Mouse (Mus musculus) brain, embryonic 18.5 days (tissue): ENCODE results near the gene Arpc2.
A peak's percentile ranks its signal among the peaks of the same experiment; 100 is the strongest.
"Not testable (repeated sequence)": the region's sequence is repeated elsewhere in the genome, so short reads cannot be mapped to it uniquely, and the experiment has no call there.

Experiments
- DNase-seq: peaks from one replicate; pipeline ENCODE4 v3.0.0-alpha.2; 2012; ENCODE audit warnings: low read depth, low spot score

Arpc2 gene

GRCm38 (mm10) chr1:74282896-74283625, 47.2 kb downstream of the Arpc2 start:
- DNase-seq, result no peak

GRCm38 (mm10) chr1:74283686-74284463, 48.0 kb downstream of the Arpc2 start:
- no peak for DNase-seq

DNA sequence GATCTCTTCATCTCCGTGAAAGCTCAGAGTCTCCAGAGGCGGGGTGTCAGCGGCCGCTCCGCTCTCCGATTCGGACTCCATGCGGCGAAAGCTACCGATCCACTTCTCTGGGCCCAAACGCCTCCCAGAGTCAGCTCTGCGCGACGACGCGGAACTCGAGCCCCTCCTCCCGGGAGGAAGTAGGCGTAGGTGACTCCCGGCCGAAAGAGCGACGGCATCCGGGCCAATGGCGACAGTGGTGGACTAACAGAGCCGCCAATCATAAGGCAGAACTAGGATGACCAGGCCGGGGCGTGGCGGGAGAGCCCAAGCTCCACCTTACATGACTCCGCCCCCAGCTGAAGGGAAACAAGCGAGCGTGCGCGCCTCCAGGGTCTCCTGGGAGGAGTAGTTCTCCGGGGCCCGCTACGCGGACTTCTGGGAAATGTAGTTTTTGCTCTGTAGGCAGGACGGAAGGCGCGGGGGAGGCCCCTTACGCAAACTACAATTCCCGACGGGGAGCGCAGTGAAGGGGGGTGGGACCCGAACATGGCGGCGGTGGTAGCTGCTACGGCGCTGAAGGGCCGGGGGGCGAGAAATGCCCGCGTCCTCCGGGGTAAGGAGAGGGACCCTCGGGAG, 48.8 kb downstream of the Arpc2 start, which contains the start of the genes Aamp and Pnkd:
TSS of gene Aamp (minus strand) at position 196 of the 618 bp plus-strand sequence.
TSS of gene Pnkd (plus strand) at position 388 of the 618 bp plus-strand sequence.
- peak; percentile 100 for DNase-seq

DNA sequence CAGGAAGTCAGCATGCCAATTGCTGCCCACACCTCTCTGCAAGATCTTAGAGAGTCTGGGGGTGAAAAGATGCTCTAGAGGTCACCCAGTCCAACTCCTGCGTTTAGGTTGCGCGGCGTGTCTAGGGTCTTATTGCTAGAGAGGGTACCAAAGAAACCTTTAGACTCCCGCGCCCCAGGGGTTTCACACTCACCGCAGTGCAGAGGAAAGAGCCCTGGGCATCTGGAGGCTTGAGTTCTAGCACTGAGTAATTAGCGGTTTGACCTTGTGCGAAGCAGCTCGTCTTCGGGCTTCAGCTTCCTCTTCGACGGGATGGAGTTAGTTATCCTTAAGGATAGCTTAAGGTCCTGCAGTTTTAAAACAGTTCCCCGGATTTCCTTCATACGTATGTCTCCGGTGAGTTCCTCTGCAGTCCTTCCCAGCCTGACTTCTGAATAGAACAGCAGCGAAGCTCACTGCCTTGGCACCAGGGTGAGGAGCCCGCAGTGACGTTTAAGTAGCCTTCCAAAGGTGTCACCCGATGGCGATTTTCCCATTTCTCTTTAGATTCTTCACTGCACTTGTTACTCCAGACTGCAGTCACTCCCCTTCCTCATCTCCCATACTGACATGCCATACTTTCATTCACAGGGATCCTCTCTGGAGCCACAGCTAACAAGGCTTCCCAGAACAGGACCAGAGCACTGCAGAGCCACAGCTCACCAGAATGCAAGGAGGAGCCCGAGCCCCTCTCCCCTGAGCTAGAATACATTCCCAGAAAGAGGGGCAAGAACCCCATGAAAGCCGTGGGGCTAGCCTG, 49.5 kb downstream of the Arpc2 start:
- DNase-seq, result no peak

DNA sequence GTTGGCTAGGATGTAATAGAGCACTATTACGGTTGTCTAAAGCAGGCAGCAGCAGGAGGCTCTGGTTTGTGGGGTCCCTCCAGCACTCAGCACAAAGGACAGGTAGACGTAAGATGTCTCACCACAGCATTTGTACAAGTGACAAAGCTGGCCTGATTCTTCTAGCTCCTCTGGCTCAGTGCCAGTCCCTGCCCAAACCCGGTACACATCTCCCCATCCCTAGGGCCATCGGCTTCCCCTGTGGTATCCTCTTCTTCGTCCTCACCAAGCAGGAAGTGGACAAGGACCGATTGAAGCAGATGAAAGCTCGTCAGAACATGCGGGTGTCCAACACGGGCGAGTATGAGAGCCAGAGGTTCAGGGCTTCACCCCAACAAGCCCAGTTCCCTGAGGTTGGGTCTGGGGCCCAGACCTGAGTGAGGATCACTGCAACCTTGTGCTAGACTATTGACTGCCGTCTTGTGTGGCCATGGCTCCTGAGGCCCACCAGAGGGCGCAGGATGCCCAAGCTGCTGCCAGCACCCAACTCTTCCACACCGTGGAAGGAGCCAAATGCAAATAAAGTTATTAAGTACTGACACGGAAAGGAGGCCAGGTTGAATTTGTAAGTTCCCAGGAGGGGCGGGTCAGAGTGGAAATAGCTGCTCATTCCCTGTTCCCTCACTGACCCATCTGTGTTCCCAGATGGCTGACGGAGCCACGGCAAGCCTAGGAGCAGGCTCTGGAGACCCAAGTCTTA, 51.2 kb downstream of the Arpc2 start:
- not testable (repeated sequence) for DNase-seq

DNA sequence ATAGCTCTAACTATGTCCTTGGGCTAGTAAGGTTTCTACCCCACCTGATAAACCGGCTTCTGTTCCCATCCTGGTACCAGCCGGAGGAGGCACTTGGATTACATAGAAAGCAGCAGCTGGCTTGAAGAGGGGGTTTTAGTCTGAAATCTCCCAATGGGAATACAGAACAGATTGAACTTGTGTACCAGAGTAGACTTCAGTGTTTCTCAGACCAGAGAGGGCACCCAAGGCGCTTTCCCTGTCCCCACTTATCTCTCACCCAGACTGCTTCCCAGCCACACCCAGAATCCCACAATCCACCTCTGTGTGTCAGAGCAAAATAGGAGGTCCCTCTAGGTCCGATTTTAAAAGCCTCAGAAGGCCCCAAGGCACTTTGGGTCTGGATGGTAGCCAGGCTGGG, 52.4 kb downstream of the Arpc2 start:
- DNase-seq, result no peak

DNA sequence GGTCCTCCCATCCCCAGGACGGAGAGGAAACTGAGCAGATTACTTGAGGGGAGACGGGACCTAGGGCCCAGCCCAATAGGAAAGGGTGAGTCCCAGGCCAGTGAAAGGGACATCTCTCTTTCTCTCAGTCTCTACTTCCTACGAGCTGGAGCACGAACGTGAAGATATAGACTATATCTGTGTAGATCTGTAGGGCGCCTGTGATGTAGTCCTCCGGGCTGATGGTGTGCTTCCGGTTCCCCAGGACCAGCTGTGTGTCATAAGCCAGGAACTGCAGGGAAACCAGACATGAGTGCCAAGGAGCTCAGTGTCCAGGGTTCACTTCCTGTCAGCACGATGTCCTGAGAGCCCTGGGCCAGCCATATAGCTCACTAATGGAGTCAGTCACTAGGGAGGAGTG, 53.4 kb downstream of the Arpc2 start:
- DNase-seq, result no peak

DNA sequence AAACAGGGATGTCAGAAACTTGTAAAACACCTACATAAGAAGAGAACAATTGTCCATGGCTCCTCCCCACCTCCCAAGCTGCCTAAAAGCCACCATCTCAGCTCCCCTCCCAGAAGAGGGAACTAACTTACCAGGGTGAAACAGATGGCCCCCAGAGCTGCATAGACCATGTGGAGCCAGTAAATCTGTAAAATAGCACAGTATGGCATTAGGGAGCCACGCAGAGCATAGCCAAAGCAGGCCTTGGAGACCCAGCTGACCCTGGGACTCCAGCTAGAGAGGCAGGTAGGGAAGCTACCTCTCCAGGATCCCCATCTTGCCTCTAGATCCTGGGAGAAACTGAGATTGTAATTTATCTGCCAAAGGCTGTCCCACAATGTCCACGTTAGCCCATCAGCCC, 53.9 kb downstream of the Arpc2 start:
- DNase-seq, result no peak

DNA sequence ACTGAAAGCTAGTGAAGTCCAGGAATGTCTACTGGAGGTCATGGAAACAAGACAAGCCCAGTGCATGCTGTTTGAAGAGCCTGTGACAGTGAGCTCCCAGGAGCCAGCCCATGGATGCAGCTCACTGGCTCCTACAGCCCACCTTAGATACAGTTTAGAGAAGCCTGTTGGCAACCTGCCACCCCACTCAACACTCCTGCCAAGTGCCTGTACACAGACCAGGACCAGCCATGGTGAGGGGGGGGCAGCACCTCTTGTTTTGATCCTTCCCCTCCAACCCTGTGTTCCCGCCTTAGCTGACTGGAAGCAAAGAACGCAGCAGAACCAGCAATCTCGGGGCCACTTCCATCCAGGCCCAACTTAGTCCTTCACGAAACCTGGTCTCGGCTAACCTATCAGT, 54.3 kb downstream of the Arpc2 start:
- DNase-seq, result no peak

DNA sequence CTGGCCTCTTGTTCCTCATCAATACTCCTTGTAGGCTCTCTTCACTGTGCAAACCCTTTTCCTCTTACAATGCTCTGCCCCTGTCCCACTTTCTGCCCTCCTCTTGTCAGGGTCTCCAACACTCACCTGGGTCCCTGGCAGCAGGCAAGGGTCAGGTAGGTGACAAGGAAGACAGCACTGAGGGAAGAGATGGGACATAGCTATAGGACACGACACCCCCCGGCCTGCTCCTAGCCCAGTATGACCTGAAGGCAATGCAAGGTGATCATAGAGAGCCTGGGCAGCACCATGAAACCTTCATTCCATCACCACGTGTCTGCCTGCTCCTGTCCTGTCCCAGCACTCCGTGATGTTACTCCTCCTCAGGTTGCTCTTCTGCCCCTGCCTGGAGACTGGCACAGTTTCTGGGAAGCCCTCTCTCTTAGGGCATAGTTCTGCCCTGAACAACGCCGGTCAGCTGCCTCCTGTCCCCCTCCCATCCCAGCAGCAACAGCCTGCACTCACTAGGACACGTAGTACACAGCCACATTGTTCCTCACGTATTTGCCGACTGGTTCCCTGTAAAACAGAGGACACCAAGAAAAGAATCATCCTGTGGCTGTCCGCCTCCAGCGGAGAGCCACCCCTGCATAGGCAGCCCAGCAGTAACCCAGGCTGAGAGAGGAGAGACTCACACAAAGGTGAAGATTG, 56.6 kb downstream of the Arpc2 start:
- DNase-seq, result no peak

DNA sequence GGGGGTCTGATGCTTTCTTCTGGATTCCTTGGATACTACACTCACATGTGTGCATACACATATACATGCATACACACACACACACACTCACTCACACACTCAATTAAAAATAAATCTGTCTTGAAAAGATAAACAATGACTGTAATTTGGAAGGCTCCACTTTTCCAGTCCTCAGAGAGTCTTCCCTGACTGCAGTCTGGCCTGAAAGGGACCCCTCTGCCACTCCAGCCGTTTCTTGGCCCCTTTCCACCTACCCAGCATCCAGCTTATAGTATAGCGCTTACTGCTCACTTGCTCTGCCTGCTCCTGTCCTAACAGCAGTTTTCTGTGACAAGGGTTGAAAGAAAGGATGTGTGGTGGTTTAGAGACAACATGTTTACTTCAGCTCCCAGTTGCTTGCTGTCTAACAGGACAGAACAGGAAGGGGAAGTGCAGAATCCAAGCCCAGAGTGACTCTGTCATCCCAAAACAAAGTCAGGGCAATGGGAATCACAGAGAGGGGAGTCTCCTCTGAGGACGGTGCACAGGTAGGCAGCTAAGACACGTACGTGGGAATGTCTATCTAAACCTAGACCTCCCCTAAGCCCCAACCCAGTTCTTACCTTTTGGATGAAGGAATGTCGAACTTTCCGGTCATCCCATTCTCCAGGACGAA, 57.5 kb downstream of the Arpc2 start:
- DNase-seq, result no peak

DNA sequence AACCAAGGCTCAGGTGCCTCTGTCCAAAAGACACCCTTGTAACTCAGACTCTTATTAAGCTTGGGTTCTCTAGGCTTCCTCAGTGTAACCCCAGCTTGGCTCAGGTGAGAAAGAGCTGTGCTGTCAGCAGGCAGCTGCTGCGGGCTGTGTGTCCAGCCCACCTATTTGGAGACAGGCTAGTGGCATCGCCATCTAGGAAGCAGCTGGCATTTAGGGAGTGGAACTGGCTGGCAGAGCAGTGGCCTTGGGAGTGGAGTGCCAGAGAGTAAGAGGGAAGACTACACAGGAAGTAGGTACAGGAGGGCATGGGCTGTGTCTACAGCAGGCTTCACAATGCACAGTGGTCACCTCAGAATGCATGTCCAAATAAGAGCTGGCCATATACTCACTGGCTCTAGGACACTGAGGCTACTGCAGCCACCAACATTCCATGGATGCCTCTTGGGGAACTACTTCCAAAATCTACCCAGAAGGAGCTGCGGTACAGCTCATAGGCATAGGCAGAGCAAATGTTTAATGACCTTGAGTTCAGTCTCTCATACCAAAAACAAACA, 58.3 kb downstream of the Arpc2 start:
- no peak for DNase-seq

GRCm38 (mm10) chr1:74294733-74295455, 59.0 kb downstream of the Arpc2 start:
- DNase-seq, result no peak

- DNase-seq, result peak; percentile 69
Observed at GRCm38 (mm10) chr1:74295456-74296171, 59.7 kb downstream of the Arpc2 start.

DNA sequence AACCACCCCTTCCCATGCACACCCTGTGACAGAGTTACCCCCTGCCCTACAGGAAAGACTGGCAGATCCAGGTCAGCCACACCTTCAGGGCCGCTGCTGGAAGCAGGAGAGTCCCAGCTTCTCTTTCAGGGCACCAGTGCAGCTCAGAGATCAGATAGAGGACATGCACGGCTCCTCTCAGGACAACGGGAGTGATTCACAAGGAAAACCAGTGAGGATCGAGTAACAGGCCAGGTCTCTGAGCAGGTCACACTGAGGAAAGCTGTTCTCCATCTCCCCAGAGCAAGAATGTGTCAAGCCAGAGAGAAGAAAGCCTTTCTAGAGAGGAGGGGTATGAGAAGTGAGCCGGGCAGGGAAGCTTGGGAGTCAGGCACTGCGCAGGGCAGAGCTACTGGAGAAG, 60.6 kb downstream of the Arpc2 start:
- no peak for DNase-seq

- DNase-seq, result no peak
Observed at GRCm38 (mm10) chr1:74297269-74297668, 61.4 kb downstream of the Arpc2 start.

GRCm38 (mm10) chr1:74298157-74298750, 62.4 kb downstream of the Arpc2 start:
- DNase-seq, result no peak

DNA sequence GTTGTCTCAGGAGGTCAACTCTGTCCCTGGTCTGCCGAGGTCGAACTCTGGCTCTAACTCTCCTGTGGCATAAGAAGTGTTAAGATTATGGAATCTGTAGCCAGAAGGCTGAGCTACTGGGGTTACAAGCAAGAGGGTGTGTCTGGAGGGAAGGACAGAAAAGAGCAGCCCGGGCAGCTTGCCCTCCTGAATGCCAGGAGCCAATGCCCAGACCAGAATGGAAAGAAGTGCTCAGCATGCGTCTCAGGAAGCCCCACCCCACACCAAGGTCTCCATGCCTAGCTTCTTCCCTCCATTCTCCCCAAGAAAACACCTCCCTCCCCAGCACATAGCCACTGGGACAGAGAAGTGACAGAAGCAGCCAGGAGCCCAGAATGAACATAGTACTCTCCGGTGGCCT, 63.1 kb downstream of the Arpc2 start:
- DNase-seq, result no peak
